ENCODE assay signal across 9 mouse cellular contexts in genomic region chr11:114873022-114873817, GRCm38 (mm10). TPM values are rescaled to one million over a fixed set of nuclear protein-coding genes. Genes with fewer than 3 reads are reported as not detected.
DNase-seq lines count a peak whose midpoint lies in the region; ATAC-seq lines count a peak whose summit lies in the region.
"Had no signal": no experiment of that assay in that cellular context is flagged by ENCODE, and none has a peak within 500 bp of the region (broad histone marks: within the 10 kb centered on the region; RNA-seq: fewer than 3 reads in every experiment).

No protein-coding gene starts in this region.

- H3K36me3 ChIP-seq in kidney, embryonic 14.5 days (ENCODE audit: control insufficient read depth, insufficient read depth, low read length), result peaks cover 39% of the 10 kb centered on the region

- intact Hi-C loops in gastrocnemius, postnatal 36 days (cut with DNase I), result no loop called here

- H3K27ac ChIP-seq in kidney, embryonic 14.5 days (ENCODE audit: low read depth, low read length), result peak overlapping the region; percentile 69; the same call in 1 of the 2 replicates

- no peak overlapping the region for H3K4me3 ChIP-seq in kidney, embryonic 14.5 days (ENCODE audit: low read length)

- DNase-seq in kidney, postnatal 10 days, result no peak
- peak; percentile 92 for DNase-seq in ZHBTc4 (ENCODE audit: low read depth, low spot score)
- peak; percentile 27 for DNase-seq in induced T-regulatory cell, adult 2 months (ENCODE audit: low read depth)
- DNase-seq in retina, postnatal 1 day, result peak; percentile 96
- DNase-seq in urinary bladder, postnatal 4 days (ENCODE audit: low spot score in 2 of 2), result no peak
- DNase-seq in gastrocnemius, postnatal 36 days, result no peak
- no peak for DNase-seq in left cerebral cortex, adult 8-10 months (ENCODE audit: low spot score in 2 of 2)
- DNase-seq: adrenal gland, postnatal 10 days had no signal

- no peak overlapping the region for H3K4me2 ChIP-seq in kidney, embryonic 14.5 days (replicated peaks; ENCODE audit: low read depth, low read length)

- no peaks in the 10 kb centered on the region for H3K27me3 ChIP-seq in kidney, embryonic 14.5 days (ENCODE audit: control insufficient read depth, insufficient read depth, low read length)

- no peak for ATAC-seq in kidney, embryonic 14.5 days (ENCODE audit: low FRiP score, low TSS enrichment)

- H3K4me1 ChIP-seq in kidney, embryonic 14.5 days (ENCODE audit: control insufficient read depth, insufficient read depth, low read length), result peaks cover 44% of the 10 kb centered on the region

- no peaks in the 10 kb centered on the region for H3K9me3 ChIP-seq in kidney, embryonic 14.5 days (ENCODE audit: control insufficient read depth, low read length)

- WGBS in kidney, embryonic 14.5 days, result 18% methylated on average over 6 of the region's 6 CpGs

- no peak overlapping the region; the same call in 1 of the 2 replicates for H3K9ac ChIP-seq in kidney, embryonic 14.5 days (ENCODE audit: low read depth, low read length)

RNA-seq across cellular contexts. Expression of gene Cd300a, which starts 16.6 kb away (rescaled TPM):
- polyA plus RNA-seq in kidney, embryonic 14.5 days (2014; fragmentation: Nextera tagmentation; extraction: Ambion mirVana), result 0.91 and 1.2 TPM in 2 replicates
- total RNA-seq in gastrocnemius, postnatal 36 days (2021), result under 1 TPM; 0.36 to 0.37 TPM
- total RNA-seq in left cerebral cortex, adult 8-10 months (2022), result under 1 TPM; 0.40 to 0.87 (median 0.73) TPM

RNA-seq across cellular contexts. Expression of gene Gprc5c, which starts 22.3 kb away (rescaled TPM):
- polyA plus RNA-seq in kidney, embryonic 14.5 days (2014; fragmentation: Nextera tagmentation; extraction: Ambion mirVana), result 49.9 and 105 TPM in 2 replicates
- 10 to 100 TPM; 35.5 to 44.1 TPM for total RNA-seq in gastrocnemius, postnatal 36 days (2021)
- 1 to 10 TPM; 4.6 to 5.6 (median 5.4) TPM for total RNA-seq in left cerebral cortex, adult 8-10 months (2022)

Comparison
In these comparisons a context has a peak if more than half of its experiments do, and no peak if none do; other contexts are left out.
1. DNase-seq: peak in ZHBTc4 (single experiment), induced T-regulatory cell, adult 2 months (single experiment) and retina, postnatal 1 day (single experiment); none in kidney, postnatal 10 days (single experiment), urinary bladder, postnatal 4 days (0 of 2), gastrocnemius, postnatal 36 days (0 of 2) and left cerebral cortex, adult 8-10 months (0 of 2).
2. RNA of gene Gprc5c, which starts 22.3 kb away (total RNA-seq): 35.5 to 44.1 TPM in gastrocnemius, postnatal 36 days; 4.6 to 5.6 TPM in left cerebral cortex, adult 8-10 months; every median in the first group is over 4 times any median in the second.